Mouse (Mus musculus): ENCODE measurements around the gene Trpm5. TPM values are rescaled to one million over a fixed set of nuclear protein-coding genes. Genes with fewer than 3 reads are reported as not detected.
A peak's percentile ranks its signal among the peaks of the same experiment; 100 is the strongest.

The Trpm5 gene
- polyA plus RNA-seq, 1 experiment from 2014 or later: 2.9 TPM

- Histone ChIP-seq H3K4me2 (ENCODE audit: low read depth, severe bottlenecking) (no peak overlapping the region), H3K27me3 (ENCODE audit: control insufficient read depth, insufficient read depth, low read length) (no peaks in the 10 kb centered on the region), H3K36me3 (ENCODE audit: control insufficient read depth, insufficient read depth, low read length) (no peaks in the 10 kb centered on the region), H3K27ac (replicated peaks; ENCODE audit: low read depth, low read length) (no peak overlapping the region), H3K9ac (ENCODE audit: low read length) (no peak overlapping the region), H3K9me3 (ENCODE audit: control insufficient read depth, low read length) (no peaks in the 10 kb centered on the region), H3K4me1 (ENCODE audit: control insufficient read depth, insufficient read depth, low read length) (no peaks in the 10 kb centered on the region), H3K4me3 (ENCODE audit: low read depth, low read length) (no peak overlapping the region)
- ATAC-seq (ENCODE audit: insufficient number of reproducible peaks, low FRiP score, low TSS enrichment, low read depth) (no peak), DNase-seq (ENCODE audit: low spot score) (no peak)
- WGBS: 66% methylated on average over 1 of the region's 1 CpGs
Observed at GRCm38 (mm10) chr7:143095554-143095907, 1.1 kb upstream of the Trpm5 start.

GRCm38 (mm10) chr7:143093847-143094246 lies 595 bp downstream of the Trpm5 start:
- Histone ChIP-seq H3K4me2 (ENCODE audit: low read depth, severe bottlenecking) (no peak overlapping the region), H3K9me3 (ENCODE audit: control insufficient read depth, low read length) (no peaks in the 10 kb centered on the region), H3K27me3 (ENCODE audit: control insufficient read depth, insufficient read depth, low read length) (no peaks in the 10 kb centered on the region), H3K4me3 (ENCODE audit: low read depth, low read length) (no peak overlapping the region), H3K9ac (ENCODE audit: low read length) (no peak overlapping the region), H3K27ac (replicated peaks; ENCODE audit: low read depth, low read length) (no peak overlapping the region), H3K4me1 (ENCODE audit: control insufficient read depth, insufficient read depth, low read length) (no peaks in the 10 kb centered on the region), H3K36me3 (ENCODE audit: control insufficient read depth, insufficient read depth, low read length) (no peaks in the 10 kb centered on the region)
- DNase-seq (ENCODE audit: low spot score) (no peak), ATAC-seq (ENCODE audit: insufficient number of reproducible peaks, low FRiP score, low TSS enrichment, low read depth) (no peak)
- WGBS: 68% methylated on average over 3 of the region's 3 CpGs

GRCm38 (mm10) chr7:143087070-143087579 lies 7.3 kb downstream of the Trpm5 start:
- peak overlapping the region; percentile 48 for H3K9ac ChIP-seq (ENCODE audit: low read length)
- H3K27ac ChIP-seq (replicated peaks; ENCODE audit: low read depth, low read length): peak overlapping the region; percentile 77
- H3K27me3 ChIP-seq (ENCODE audit: control insufficient read depth, insufficient read depth, low read length): no peaks in the 10 kb centered on the region
- H3K9me3 ChIP-seq (ENCODE audit: control insufficient read depth, low read length): no peaks in the 10 kb centered on the region
- ATAC-seq (ENCODE audit: insufficient number of reproducible peaks, low FRiP score, low TSS enrichment, low read depth) (peak; percentile 83), DNase-seq (ENCODE audit: low spot score) (peak; percentile 78)
- H3K4me2 ChIP-seq (ENCODE audit: low read depth, severe bottlenecking): no peak overlapping the region
- no peak overlapping the region for H3K4me3 ChIP-seq (ENCODE audit: low read depth, low read length)
- no peaks in the 10 kb centered on the region for H3K36me3 ChIP-seq (ENCODE audit: control insufficient read depth, insufficient read depth, low read length)
- WGBS: 29% methylated on average over 4 of the region's 4 CpGs
- peaks cover 10% of the 10 kb centered on the region for H3K4me1 ChIP-seq (ENCODE audit: control insufficient read depth, insufficient read depth, low read length)

GRCm38 (mm10) chr7:143086366-143086765 lies 8.1 kb downstream of the Trpm5 start:
- Histone ChIP-seq H3K36me3 (ENCODE audit: control insufficient read depth, insufficient read depth, low read length) (no peaks in the 10 kb centered on the region), H3K9ac (ENCODE audit: low read length) (peak overlapping the region; percentile 48), H3K9me3 (ENCODE audit: control insufficient read depth, low read length) (no peaks in the 10 kb centered on the region), H3K4me1 (ENCODE audit: control insufficient read depth, insufficient read depth, low read length) (peaks cover 10% of the 10 kb centered on the region), H3K27me3 (ENCODE audit: control insufficient read depth, insufficient read depth, low read length) (no peaks in the 10 kb centered on the region), H3K27ac (replicated peaks; ENCODE audit: low read depth, low read length) (peak overlapping the region; percentile 77), H3K4me2 (ENCODE audit: low read depth, severe bottlenecking) (no peak overlapping the region), H3K4me3 (ENCODE audit: low read depth, low read length) (no peak overlapping the region)
- DNase-seq (ENCODE audit: low spot score) (peak; percentile 70), ATAC-seq (ENCODE audit: insufficient number of reproducible peaks, low FRiP score, low TSS enrichment, low read depth) (no peak; the same call in 1 of the 2 replicates)
- WGBS: 44% methylated on average over 2 of the region's 2 CpGs

- Histone ChIP-seq H3K27ac (replicated peaks; ENCODE audit: low read depth, low read length) (no peak overlapping the region), H3K27me3 (ENCODE audit: control insufficient read depth, insufficient read depth, low read length) (no peaks in the 10 kb centered on the region), H3K4me2 (ENCODE audit: low read depth, severe bottlenecking) (no peak overlapping the region), H3K36me3 (ENCODE audit: control insufficient read depth, insufficient read depth, low read length) (no peaks in the 10 kb centered on the region), H3K9me3 (ENCODE audit: control insufficient read depth, low read length) (no peaks in the 10 kb centered on the region), H3K9ac (ENCODE audit: low read length) (no peak overlapping the region), H3K4me3 (ENCODE audit: low read depth, low read length) (no peak overlapping the region), H3K4me1 (ENCODE audit: control insufficient read depth, insufficient read depth, low read length) (peaks cover 10% of the 10 kb centered on the region)
- DNase-seq (ENCODE audit: low spot score): no peak
- ATAC-seq (ENCODE audit: insufficient number of reproducible peaks, low FRiP score, low TSS enrichment, low read depth): no peak
- WGBS: 78% methylated on average over 2 of the region's 2 CpGs
Observed at GRCm38 (mm10) chr7:143083708-143084107, 10.7 kb downstream of the Trpm5 start.

GRCm38 (mm10) chr7:143082024-143082423 lies 12.4 kb downstream of the Trpm5 start:
- no peaks in the 10 kb centered on the region for H3K9me3 ChIP-seq (ENCODE audit: control insufficient read depth, low read length)
- H3K9ac ChIP-seq (ENCODE audit: low read length): no peak overlapping the region
- H3K27ac ChIP-seq (replicated peaks; ENCODE audit: low read depth, low read length): no peak overlapping the region
- WGBS: 76% methylated on average over 6 of the region's 6 CpGs
- H3K4me1 ChIP-seq (ENCODE audit: control insufficient read depth, insufficient read depth, low read length): peaks cover 6% of the 10 kb centered on the region
- DNase-seq (ENCODE audit: low spot score) (no peak), ATAC-seq (ENCODE audit: insufficient number of reproducible peaks, low FRiP score, low TSS enrichment, low read depth) (no peak)
- H3K36me3 ChIP-seq (ENCODE audit: control insufficient read depth, insufficient read depth, low read length): no peaks in the 10 kb centered on the region
- no peaks in the 10 kb centered on the region for H3K27me3 ChIP-seq (ENCODE audit: control insufficient read depth, insufficient read depth, low read length)
- H3K4me3 ChIP-seq (ENCODE audit: low read depth, low read length): no peak overlapping the region
- no peak overlapping the region for H3K4me2 ChIP-seq (ENCODE audit: low read depth, severe bottlenecking)

- H3K9me3 ChIP-seq (ENCODE audit: control insufficient read depth, low read length): no peaks in the 10 kb centered on the region
- no peak overlapping the region for H3K27ac ChIP-seq (replicated peaks; ENCODE audit: low read depth, low read length)
Observed at GRCm38 (mm10) chr7:143077351-143077750, 17.1 kb downstream of the Trpm5 start.

GRCm38 (mm10) chr7:143075394-143075793 lies 19.0 kb downstream of the Trpm5 start:
- peaks cover 4% of the 10 kb centered on the region for H3K4me1 ChIP-seq (ENCODE audit: control insufficient read depth, insufficient read depth, low read length)
- DNase-seq (ENCODE audit: low spot score) (no peak), ATAC-seq (ENCODE audit: insufficient number of reproducible peaks, low FRiP score, low TSS enrichment, low read depth) (no peak)
- no peaks in the 10 kb centered on the region for H3K27me3 ChIP-seq (ENCODE audit: control insufficient read depth, insufficient read depth, low read length)
- H3K9ac ChIP-seq (ENCODE audit: low read length): no peak overlapping the region
- H3K27ac ChIP-seq (replicated peaks; ENCODE audit: low read depth, low read length): no peak overlapping the region
- no peak overlapping the region for H3K4me2 ChIP-seq (ENCODE audit: low read depth, severe bottlenecking)
- no peaks in the 10 kb centered on the region for H3K9me3 ChIP-seq (ENCODE audit: control insufficient read depth, low read length)
- H3K36me3 ChIP-seq (ENCODE audit: control insufficient read depth, insufficient read depth, low read length): 0 out of 2 replicates have a peak, but pooled peaks cover 2% of the 10 kb centered on the region
- H3K4me3 ChIP-seq (ENCODE audit: low read depth, low read length): no peak overlapping the region
- WGBS: 70% methylated on average over 5 of the region's 5 CpGs

More at GRCm38 (mm10) chr7:143077351-143077750, 17.1 kb downstream of the Trpm5 start:
- no peaks in the 10 kb centered on the region for H3K4me1 ChIP-seq (ENCODE audit: control insufficient read depth, insufficient read depth, low read length)
- no peak overlapping the region for H3K4me3 ChIP-seq (ENCODE audit: low read depth, low read length)
- no peak overlapping the region for H3K4me2 ChIP-seq (ENCODE audit: low read depth, severe bottlenecking)
- H3K36me3 ChIP-seq (ENCODE audit: control insufficient read depth, insufficient read depth, low read length): no peaks in the 10 kb centered on the region
- H3K9ac ChIP-seq (ENCODE audit: low read length): no peak overlapping the region
- ATAC-seq (ENCODE audit: insufficient number of reproducible peaks, low FRiP score, low TSS enrichment, low read depth) (no peak), DNase-seq (ENCODE audit: low spot score) (no peak)
- H3K27me3 ChIP-seq (ENCODE audit: control insufficient read depth, insufficient read depth, low read length): no peaks in the 10 kb centered on the region
- whole genome bisulfite sequencing: 58% methylated on average over 2 of the region's 2 CpGs

GRCm38 (mm10) chr7:143073086-143073485 lies 21.4 kb downstream of the Trpm5 start:
- DNase-seq (ENCODE audit: low spot score): peak; percentile 65
- Histone ChIP-seq H3K9me3 (ENCODE audit: control insufficient read depth, low read length) (no peaks in the 10 kb centered on the region), H3K27ac (replicated peaks; ENCODE audit: low read depth, low read length) (no peak overlapping the region), H3K4me3 (ENCODE audit: low read depth, low read length) (no peak overlapping the region), H3K9ac (ENCODE audit: low read length) (no peak overlapping the region), H3K4me2 (ENCODE audit: low read depth, severe bottlenecking) (0 out of 2 replicates have a peak overlapping the region, but pooled peaks have one; percentile 10), H3K27me3 (ENCODE audit: control insufficient read depth, insufficient read depth, low read length) (no peaks in the 10 kb centered on the region), H3K4me1 (ENCODE audit: control insufficient read depth, insufficient read depth, low read length) (peaks cover 14% of the 10 kb centered on the region), H3K36me3 (ENCODE audit: control insufficient read depth, insufficient read depth, low read length) (peaks cover 2% of the 10 kb centered on the region; the same call in 1 of the 2 replicates)
- ATAC-seq (ENCODE audit: insufficient number of reproducible peaks, low FRiP score, low TSS enrichment, low read depth): no peak
- 71% methylated on average over 1 of the region's 1 CpGs for WGBS

Data from limb, embryonic 11.5 days (tissue).